Mouse (Mus musculus) thymus, postnatal 36 days (tissue): ENCODE results near the gene Irf3.

ENCODE experiments used
- DNase-seq, 2 experiments: peaks; one replicate each; pipeline ENCODE4 v3.0.0; 2022; ENCODE audit warnings: mixed read lengths in 2 of 2

Gene Irf3

DNA sequence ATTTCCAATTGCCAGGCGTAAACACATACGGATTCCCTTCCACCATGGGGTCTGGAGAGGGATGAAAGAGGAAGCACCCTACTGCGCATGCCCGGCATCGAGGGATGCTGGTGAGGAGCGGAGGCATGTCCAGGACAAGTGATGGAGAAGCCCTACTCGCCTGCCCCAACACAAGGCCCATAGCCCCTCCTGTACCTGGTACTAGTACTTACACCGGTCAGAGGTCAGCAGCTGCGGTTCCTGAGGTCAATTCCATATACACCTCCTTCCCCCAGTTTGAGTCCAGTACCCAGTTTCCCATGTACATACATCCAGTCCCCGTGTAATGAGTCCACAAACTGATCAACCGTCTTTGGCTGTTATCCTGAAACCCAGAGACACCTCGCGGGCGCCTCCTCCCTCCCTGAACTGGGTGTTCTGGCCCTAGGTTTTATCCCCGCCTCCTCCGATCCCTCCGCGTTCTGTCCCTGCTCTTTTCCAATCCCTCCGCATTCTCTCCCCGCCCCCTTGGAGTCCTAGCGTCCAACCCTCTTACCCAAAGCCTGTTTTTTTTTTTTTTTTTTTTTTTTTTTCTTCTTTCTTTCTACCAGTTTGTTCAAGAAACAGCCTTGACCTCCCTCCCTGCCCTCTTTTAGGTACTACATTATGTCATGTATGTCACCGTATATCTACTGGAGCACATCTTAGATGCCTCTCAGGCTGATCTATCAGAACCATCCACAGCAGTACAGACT lies 22.9 kb upstream of the Irf3 start, which contains the start of gene Cpt1c:
TSS of gene Cpt1c (minus strand) at position 469 of the 734 bp plus-strand sequence.
- DNase-seq, result no peak

DNA sequence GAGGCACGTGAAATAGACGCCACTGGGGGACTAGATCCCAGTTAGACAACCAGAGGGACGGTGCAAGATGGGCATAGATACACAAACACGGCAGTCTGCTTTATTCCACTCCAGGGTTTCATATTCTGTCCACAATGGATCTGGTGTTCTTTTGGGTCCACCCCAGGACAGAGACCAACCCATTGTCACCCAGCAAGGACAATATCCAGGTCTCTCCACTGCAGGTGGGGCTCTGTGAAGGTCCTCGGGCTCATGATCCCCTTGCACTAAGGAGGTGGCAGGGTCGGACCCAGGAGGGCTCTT lies 22.4 kb upstream of the Irf3 start:
- no peak for DNase-seq

DNA sequence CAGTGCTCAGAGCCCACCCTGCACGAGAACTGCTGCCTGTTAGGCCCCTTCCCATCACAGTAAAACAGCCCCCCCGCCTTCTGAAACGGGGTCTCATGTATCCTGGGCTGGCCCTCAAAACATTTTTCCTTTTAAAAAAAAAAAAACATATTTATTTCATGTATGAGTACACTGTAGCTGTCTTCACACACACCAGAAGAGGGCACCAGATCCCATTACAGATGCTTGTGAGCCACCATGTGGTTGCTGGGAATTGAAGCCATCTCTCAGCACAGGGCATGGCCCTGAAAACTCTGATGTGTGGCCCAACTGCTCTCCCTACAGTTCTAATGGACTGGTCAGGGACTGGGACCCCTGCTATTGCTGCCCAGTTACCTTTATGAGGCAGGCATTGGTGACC lies 19.1 kb upstream of the Irf3 start:
- DNase-seq, result no peak

GRCm38 (mm10) chr7:44981539-44981938 lies 15.9 kb upstream of the Irf3 start:
- DNase-seq, result no peak

- DNase-seq, result peak; percentile 81 to 87
These were observed 14.4 kb upstream of the Irf3 start for GRCm38 (mm10) chr7:44983085-44983484.

DNA sequence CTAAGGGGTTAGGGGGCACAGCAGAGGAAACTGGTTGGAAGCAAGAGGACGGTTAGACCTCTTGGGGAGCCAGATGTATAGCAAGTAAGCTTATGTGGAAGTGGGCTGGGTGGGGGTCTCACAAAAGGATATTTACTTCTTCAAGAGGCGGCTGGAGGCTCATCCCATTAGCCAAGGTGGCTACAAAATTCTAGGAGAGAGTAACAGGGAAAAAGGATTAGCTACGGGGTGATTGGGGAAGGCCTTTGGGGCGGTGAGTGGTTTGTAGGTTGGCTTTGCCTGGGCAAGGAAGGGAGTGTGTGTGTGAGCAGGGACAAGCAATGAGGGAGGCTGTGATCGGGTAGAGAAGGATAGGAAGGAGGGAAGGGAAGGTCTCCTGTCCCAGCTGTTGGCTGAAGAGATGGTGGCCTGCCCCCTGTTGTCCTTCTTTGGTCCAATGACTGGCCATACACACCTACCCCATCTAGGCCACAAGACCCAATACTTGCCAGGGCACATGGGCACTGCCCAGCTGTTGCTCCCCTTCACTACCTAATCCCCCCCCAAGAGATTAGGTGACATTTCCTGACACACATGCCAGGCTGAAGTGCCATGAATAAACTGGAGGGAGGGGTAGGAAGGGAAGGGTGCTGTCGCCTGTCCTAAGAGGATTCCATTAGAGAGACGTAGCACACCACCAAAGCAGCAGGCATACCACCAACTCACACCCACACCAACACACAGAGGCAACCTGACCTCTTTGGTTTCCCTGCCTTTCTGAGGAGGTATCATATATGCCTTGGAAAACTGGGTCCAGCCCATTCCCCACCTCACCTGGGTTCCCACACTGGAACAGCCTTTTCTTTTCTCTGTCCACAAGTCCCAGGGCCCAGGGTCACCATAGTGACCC lies 13.3 kb upstream of the Irf3 start:
- no peak for DNase-seq

GRCm38 (mm10) chr7:44984833-44985164 lies 12.6 kb upstream of the Irf3 start:
- DNase-seq, result no peak

DNA sequence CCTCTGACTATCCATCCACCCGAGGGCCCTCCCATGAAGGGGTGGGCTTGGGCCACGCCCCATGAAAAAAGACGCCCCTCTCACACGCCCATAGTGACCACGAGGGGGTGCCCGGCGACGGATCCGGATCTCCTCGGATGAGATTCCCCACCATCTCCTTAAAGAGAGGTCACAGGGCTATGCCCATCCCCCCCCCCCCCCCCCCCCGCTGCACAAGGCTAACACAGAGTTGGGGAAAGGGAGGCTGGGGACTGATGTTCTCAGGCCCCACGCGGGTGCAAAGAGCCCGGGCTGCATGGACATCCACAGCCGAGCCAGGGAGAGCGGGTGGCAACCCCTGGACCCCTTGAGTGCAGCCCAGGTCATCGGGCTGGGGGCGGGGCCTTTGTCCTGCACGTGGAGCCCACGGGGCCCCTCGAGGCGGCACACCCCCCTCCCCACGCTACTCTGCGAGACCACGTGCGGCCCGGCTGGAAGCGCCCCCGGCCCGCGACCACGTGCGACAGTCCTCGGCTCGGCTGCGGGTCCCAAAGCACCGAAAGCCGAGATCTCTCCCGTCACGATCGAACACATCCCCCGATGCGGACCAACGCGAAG lies 11.8 kb upstream of the Irf3 start:
- peak; percentile 60 to 77 for DNase-seq

- peak; percentile 97 to 99 for DNase-seq
These were observed 11.1 kb upstream of the Irf3 start, which contains the start of gene Prmt1 for GRCm38 (mm10) chr7:44986192-44986878. Gene Prmt1 (minus strand): TSS chr7:44986568.

DNA sequence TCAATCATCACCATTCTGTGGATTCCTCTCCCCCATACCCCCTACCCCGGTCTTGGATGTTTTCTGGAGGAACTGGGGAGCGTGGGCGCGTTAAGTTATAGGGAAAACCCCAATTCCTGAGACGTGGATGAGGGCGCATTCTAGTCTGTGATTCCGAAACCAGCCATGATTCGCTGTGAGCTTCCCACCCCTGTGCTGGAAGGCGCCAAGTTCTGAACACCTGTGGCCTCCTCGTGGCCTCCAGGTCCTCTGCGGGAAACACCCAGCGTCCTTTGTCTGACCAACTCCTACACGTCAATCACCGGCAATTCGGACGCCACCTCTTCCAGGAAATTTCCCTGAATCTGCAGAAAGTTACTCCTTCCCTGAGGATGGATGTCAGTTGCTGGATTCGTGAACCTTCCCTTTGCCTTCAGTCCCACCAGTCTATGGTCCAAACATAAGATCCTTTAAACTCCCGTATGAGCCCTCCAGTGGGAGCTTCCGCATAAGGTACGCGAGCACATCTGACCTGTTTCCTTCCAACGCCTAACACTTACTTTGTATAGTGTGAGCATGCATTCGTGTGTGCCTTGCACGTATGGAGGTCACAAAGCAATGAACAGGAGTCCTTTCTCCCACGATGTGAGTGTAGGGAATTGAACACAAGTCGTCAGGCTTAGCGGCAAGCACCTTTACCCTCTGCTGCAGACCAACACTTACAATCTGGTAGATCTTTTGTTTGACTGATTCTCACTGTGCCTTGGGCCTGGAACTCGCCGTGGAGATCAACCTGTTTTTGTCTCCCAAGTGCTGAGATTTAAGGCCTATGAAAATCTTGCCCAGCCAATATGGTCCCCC lies 10.3 kb upstream of the Irf3 start:
- DNase-seq, result peak in 1 of 2 experiments; percentile 42

DNA sequence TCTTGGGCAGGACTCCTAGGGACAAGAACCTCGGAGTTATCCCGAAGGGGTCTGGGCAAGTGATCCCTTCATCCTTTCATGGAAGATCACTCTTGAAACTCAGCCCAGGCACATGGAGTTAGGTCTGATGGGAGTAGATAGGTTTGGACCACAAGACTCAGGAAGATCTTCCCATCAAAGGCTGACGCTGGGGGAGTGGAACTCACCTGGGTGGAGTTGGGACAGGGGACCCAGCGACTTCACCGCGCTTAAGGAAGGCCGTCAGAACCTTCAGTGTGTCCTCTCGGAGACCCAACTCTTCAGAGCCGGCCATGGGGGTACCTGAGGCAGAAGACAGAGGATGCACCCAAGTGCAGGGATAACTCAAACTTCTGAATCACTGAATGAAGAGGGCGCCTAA lies 776 bp upstream of the Irf3 start:
- DNase-seq, result peak in 1 of 2 experiments; percentile 25

DNA sequence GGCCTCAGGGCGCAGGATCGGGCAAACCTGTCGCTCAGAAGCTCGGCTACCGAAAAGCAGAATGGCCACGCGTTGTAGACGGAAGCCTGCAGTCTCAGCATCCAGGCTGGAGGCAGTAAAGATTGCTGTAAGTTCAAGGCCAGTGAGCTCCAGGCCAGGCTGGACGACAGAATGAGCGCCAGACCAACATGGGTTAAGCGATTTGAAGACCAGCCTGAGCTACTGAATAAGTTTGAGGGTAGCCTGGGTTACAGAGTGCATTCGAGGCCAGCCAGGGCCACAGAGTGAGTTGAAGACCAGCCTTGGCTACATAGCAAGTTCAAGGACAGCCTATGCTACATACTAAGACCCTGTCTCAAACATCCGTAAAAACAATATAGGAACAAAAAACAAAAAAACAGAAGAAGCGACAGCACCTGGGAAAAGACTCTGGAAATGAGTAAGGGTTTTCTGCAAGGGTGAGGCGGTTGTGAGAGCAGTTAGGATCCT lies 536 bp downstream of the Irf3 start:
- no peak for DNase-seq

DNA sequence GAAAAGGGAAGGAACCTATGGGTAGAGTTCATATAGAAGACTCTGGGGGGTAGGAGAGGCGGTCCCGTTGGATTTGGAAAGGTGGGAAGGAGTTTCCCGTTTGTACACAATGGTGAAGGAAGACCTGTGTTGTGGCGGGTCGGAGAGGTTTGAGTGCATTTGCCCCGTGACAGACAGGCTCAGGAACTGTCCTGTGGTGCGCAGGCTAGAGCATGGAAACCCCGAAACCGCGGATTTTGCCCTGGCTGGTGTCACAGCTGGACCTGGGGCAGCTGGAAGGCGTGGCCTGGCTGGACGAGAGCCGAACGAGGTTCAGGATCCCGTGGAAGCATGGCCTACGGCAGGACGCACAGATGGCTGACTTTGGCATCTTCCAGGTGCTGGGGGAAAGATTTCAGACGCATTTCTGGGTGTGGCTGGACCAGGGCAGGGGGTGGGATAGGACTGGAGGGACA lies 1.1 kb downstream of the Irf3 start, which contains the start of gene Bcl2l12:
TSS of gene Bcl2l12 (minus strand) at position 212 of the 455 bp plus-strand sequence.
- DNase-seq, result peak; percentile 22 to 34

DNA sequence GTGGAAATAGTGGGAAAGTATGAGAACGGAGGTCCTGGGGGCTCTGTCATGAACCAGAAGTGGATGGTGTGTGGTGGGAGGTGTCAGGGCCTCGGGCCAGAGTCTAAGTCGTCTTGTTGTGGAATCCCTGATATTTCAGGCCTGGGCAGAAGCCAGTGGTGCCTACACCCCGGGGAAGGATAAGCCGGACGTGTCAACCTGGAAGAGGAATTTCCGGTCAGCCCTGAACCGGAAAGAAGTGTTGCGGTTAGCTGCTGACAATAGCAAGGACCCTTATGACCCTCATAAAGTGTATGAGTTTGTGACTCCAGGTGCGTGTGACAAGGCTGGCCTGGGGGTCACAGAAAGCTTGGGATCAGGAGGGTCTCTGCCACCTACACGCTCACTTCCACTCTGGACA lies 2.3 kb downstream of the Irf3 start:
- no peak for DNase-seq

- no peak for DNase-seq
These were observed 3.2 kb downstream of the Irf3 start for GRCm38 (mm10) chr7:45000539-45001114.

DNA sequence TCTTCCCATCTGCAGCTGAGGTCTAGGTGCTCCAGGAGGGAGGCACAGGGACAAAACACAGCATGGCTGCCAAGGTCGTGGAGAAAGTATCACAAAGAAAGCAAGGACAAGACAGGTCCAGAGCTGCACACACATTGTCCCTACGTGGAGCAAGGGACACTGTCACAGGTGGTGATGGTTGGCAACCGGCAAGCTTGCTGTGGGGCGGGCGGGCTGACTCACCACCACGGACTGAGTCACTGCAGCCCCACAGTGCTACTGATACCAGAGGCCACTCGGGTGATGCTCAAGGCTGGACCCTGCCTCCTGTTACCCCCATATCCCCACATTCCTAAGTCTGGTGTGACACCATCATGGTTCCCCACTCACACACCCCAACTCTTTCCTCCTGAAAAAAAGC lies 5.0 kb downstream of the Irf3 start:
- no peak for DNase-seq

GRCm38 (mm10) chr7:45004546-45004945 lies 7.1 kb downstream of the Irf3 start:
- DNase-seq, result no peak

- DNase-seq, result no peak
These were observed 8.0 kb downstream of the Irf3 start for GRCm38 (mm10) chr7:45005321-45005992.

DNA sequence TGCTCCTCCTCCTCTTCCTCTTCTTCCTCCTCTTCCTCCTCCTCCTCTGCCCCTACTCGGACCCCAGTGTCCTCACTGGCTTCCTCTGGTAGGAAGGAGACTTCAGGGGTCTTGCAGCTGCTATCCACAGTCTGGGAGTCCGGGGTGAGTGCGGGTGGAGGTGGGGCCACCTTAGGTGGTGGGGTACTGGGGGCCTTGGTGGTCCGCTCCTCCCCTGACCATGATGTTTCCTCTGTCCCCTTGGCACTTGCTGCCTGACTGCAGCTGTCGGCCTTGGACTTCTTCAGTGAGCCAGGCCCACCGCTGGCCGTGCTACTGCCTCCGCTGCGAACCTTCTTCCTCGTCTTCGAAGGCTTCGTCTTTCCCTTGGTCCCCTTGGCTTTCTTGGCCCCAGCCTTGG lies 9.1 kb downstream of the Irf3 start:
- DNase-seq, result no peak

DNA sequence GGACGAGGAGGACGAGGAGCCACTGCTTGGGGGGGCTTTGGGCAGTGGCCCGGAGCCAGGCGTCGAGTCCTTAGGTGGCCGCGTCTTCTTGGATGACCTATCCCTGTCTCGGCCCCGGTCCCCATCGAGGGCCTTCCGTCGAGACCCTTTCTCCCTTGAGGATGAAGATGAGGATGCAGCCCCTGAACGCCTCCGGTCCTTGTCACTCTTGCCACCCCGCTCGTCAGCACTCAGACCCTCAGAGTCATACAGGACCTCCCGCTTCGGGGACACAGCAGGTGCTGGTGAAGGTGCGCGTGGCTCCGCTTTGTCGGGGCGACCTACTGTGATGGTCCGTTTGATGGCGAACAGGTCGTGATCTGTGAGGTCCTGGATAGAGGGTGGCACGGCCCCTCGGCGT lies 9.7 kb downstream of the Irf3 start:
- no peak for DNase-seq

- no peak for DNase-seq
These were observed 10.4 kb downstream of the Irf3 start for GRCm38 (mm10) chr7:45007846-45008245.
